Mouse (Mus musculus): ENCODE data around the gene Snd1. TPM values are rescaled to one million over a fixed set of nuclear protein-coding genes. Genes with fewer than 3 reads are reported as not detected.

Gene Snd1
- polyA plus RNA-seq, 1 experiment, result 82.6 TPM

- no peak for TF ChIP-seq GATA1 (IDR thresholded peaks at IDR 0.05; ENCODE audit: low read length)
These were observed 389.7 kb downstream of the Snd1 start for GRCm38 (mm10) chr6:28864684-28865083.

DNA sequence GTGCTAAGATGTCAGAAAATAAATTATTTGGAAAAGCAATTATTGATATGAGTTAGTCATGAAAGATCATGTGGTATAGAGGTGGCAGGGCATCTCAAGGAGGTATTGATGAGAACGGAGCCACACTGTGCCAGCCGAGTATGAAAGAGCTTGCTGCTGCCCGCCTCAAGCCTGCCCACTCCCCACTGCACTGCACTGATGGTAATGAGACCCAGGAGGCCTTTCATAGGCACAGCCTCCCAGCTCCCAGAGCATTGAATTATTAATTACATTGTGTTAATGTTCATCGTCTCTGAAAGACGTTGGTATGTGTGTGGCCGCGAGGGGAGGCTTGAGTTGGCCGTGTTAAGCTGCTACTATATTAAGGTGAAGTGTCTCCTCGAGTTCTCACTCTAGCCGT lies 390.2 kb downstream of the Snd1 start:
- TF ChIP-seq GATA1 (IDR thresholded peaks at IDR 0.05; ENCODE audit: low read length), result no peak

DNA sequence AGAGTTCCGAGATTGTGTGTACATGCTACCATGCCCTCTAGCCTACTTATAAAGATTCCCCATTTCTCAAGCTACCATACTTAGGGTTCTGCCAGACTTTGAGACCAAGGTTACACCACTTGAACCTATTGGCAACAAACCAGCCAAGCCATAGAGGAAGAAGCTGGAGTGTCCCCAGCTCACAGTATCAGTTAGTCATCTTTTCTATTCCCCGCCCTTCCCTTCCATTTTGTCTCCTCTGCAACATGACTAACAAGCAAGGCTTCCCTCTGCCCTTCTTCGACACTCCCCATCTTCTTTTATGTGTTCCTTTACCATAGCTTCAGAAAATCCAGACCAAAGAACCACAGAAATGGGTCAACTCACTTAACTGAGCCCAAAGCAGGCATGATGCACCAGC lies 391.3 kb downstream of the Snd1 start:
- no peak for TF ChIP-seq GATA1 (IDR thresholded peaks at IDR 0.05; ENCODE audit: low read length)

DNA sequence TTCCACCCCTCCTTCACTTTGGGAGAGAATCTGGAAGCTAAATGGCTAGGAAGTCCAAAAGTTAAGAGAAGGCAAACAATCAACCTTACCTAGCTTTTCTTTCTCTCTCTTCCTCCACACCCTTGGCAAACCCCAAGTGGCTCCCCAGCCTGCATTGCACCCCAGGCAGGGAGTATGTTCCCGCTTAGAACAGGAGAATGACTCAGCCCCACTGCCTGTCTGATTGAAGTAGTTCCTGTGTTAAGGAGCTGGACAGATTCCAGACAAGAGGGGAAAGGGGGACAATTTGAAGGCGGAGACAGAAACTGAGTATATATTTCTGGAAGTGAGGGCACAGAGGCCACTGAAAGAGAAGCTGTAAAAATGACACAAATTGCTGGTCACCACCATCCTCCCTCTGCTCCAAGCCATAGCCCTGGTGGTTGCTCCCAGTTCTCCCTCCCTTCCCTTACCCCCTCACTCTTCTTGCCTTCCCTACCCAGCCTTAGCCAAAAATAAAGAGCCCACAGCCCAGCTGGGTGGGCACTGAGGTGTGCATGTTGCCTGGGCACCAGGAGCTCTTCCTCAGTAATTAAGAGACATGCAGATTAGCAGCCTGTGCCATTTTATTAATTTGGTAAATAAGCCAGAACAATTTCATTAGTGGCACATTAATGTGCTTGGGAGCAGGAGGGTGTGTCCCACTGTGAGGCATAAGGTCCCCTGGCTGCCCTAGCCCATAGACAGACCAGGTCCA lies 392.7 kb downstream of the Snd1 start:
- TF ChIP-seq GATA1 (IDR thresholded peaks at IDR 0.05; ENCODE audit: low read length), result no peak

GRCm38 (mm10) chr6:28871725-28872420 lies 396.9 kb downstream of the Snd1 start:
- no peak for TF ChIP-seq GATA1 (IDR thresholded peaks at IDR 0.05; ENCODE audit: low read length)

GRCm38 (mm10) chr6:28872421-28872795 lies 397.5 kb downstream of the Snd1 start:
- no peak for TF ChIP-seq GATA1 (IDR thresholded peaks at IDR 0.05; ENCODE audit: low read length)

GRCm38 (mm10) chr6:28874053-28874452 lies 399.1 kb downstream of the Snd1 start:
- no peak for TF ChIP-seq GATA1 (IDR thresholded peaks at IDR 0.05; ENCODE audit: low read length)

DNA sequence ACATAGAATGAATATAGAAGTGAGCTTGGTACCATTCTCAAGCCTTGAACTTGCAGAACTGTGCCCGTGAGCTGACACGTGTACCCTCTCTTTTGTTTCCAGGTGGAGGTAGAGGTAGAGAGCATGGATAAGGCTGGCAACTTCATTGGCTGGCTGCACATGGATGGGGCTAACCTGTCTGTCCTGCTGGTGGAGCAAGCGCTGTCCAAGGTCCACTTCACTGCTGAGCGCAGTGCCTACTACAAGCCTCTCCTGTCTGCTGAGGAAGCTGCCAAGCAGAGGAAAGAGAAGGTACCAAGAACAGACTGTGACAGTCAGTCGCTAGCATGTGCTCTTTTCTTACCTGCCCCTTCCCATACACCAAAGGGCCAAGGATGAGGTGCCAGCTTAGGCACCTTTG lies 399.8 kb downstream of the Snd1 start:
- no peak for TF ChIP-seq GATA1 (IDR thresholded peaks at IDR 0.05; ENCODE audit: low read length)

DNA sequence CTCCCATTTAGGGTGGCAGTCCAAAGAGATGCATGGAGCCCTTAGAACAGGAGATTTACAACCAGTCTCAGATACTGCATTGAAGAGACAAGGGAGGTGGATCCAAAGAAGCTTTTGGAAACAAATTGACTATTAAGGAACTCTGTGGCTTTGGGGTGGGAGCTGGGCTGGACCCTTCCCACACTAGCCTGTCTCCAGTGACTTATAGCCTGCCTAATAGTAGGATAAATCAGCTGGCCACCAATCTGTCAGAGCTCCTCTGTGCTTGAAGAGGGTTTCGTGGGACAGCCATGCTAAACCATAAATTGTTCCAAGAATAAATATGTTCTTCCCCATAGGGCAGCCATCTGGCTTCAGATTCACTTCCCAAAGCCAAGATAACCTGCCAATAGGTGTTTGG lies 400.4 kb downstream of the Snd1 start:
- no peak for TF ChIP-seq GATA1 (IDR thresholded peaks at IDR 0.05; ENCODE audit: low read length)

DNA sequence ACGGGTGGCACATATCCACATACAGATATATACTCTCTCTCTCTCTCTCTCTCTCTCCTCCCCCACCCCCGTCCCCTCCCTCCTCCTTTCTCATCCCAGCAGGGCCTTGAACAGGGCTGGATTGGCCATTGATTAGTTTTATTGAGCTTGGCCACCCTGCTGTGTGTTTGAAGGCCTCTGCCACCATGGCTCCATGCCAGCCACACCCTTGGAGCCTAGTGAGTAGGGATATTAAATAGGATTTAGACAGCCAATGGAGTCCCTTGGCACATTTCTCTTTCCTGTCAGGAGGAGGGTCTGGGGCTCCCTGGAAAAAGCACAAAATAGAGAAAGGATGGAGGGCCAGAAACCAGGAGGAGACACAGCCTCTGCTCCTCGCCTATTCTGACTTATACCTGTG lies 401.6 kb downstream of the Snd1 start:
- no peak for TF ChIP-seq GATA1 (IDR thresholded peaks at IDR 0.05; ENCODE audit: low read length)

- no peak for TF ChIP-seq GATA1 (IDR thresholded peaks at IDR 0.05; ENCODE audit: low read length)
These were observed 403.2 kb downstream of the Snd1 start for GRCm38 (mm10) chr6:28877945-28878666.

DNA sequence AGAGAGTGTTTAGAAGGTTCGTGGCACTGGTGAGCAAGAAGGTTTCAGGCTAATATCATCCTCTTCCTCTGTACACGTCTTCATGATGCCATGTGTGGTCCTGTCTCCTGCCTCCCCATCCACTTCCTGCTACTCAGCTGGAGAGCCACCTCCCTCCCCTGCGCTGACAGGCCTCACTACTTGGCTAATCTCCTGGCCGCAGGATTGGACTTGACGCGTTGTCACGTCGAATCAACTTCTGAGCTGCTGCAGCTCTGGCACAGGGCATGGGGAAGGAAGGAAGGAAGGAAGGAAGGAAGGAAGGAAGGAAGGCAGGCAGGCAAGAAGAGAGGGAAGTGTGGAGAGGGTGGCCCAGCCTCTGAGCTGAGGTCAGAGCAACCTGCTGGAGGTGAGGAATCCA lies 404.4 kb downstream of the Snd1 start:
- TF ChIP-seq GATA1 (IDR thresholded peaks at IDR 0.05; ENCODE audit: low read length), result no peak

DNA sequence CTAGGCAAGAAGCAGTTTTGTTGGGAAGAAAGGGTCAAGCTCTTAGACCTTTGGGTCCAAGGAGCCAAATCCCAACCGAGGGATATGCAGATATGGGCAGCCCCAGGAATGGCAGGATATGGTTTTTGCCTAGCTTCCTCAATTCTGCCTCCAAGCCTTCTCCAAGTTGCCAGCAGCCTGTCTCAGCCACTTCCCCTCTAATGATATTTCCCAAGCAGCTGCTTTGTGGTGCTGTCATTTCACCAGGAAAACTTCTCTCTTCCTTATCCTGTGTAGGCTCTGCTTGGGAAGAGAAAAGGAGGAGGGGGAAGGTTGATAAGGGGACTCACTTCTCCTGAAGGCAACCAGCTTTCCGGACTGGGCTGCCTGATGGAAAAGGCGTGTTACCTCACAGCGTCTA lies 406.0 kb downstream of the Snd1 start:
- no peak for TF ChIP-seq GATA1 (IDR thresholded peaks at IDR 0.05; ENCODE audit: low read length)

DNA sequence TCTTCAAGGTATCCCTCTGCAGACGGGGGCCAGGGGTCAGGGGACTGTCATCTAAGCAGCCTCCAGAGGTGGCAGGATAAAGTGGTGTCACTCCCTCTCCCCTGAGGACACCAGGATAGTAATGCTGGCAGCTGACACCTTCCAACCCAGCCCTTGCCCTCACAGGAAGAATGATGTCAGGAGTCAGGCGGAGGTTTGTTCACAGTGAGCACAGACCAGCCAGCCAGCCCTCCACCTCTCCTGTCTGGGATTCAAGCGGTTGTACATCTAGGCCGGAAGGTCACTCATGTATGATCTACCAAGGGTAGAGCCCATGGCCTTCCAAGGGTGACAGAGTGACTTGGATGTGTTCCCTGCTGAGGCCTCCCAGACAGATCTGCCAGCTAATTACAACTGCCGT lies 408.6 kb downstream of the Snd1 start:
- TF ChIP-seq GATA1 (IDR thresholded peaks at IDR 0.05; ENCODE audit: low read length), result no peak

GRCm38 (mm10) chr6:28886724-28887440 lies 411.9 kb downstream of the Snd1 start:
- TF ChIP-seq GATA1 (IDR thresholded peaks at IDR 0.05; ENCODE audit: low read length), result no peak

DNA sequence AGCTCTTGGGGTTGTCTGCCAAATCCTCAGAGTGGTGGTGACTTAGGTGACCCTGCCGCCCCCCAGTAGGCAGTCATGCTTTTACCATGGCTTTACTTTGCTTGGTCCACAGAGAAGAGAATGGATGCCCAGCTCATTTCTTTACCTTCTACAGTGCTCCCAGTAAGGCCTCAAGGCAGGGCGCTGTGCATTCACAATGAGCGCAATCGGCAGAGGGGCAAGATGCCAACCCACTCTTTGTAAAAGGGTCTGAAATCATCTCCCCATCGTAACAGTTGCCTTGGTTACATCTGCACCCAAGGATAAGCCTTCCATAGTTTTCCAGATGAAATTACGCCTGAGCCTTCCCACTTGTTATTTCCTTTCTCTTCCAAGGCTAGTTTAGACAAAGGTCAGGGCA lies 415.5 kb downstream of the Snd1 start:
- no peak for TF ChIP-seq GATA1 (IDR thresholded peaks at IDR 0.05; ENCODE audit: low read length)
